Mouse (Mus musculus) stomach, embryonic 15.5 days (tissue): ENCODE data around the gene Gm42957. TPM values are rescaled to one million over a fixed set of nuclear protein-coding genes. Genes with fewer than 3 reads are reported as not detected.

ENCODE experiments used
- ATAC-seq: fragments of 200-750 bp; cut with Nextera tagmentation; 2 replicates; pipeline ENCODE4 v1.8.0; 2017; ENCODE audit warnings: low read depth, moderate number of reproducible peaks, moderate TSS enrichment; ENCODE audit not compliant: insufficient read depth, low FRiP score
- H3K27ac ChIP-seq: fragments of 300-500 bp; sonication (generic); 2 replicates; pipeline ENCODE4 v1.5.1; 2015; ENCODE audit warnings: mild to moderate bottlenecking, inconsistent platforms
- H3K27me3 ChIP-seq: fragments of 300-500 bp; sonication (generic); replicated peaks from 2 replicates; pipeline ENCODE4 v1.6.1; 2015; ENCODE audit warnings: inconsistent platforms
- H3K36me3 ChIP-seq: fragments of 300-500 bp; sonication (generic); 2 replicates; pipeline ENCODE4 v1.6.1; 2015; ENCODE audit warnings: inconsistent platforms
- H3K4me1 ChIP-seq: fragments of 300-500 bp; sonication (generic); 2 replicates; pipeline ENCODE4 v1.6.1; 2015; ENCODE audit warnings: inconsistent platforms
- H3K4me2 ChIP-seq: fragments of 300-500 bp; sonication (generic); 2 replicates; pipeline ENCODE4 v1.6.1; 2015; ENCODE audit warnings: mild to moderate bottlenecking, inconsistent platforms
- H3K4me3 ChIP-seq: fragments of 300-500 bp; sonication (generic); replicated peaks from 2 replicates; pipeline ENCODE4 v1.5.1; 2015; ENCODE audit warnings: inconsistent platforms
- H3K9ac ChIP-seq: fragments of 300-500 bp; sonication (generic); 2 replicates; pipeline ENCODE4 v1.6.1; 2015; ENCODE audit warnings: inconsistent platforms
- H3K9me3 ChIP-seq: fragments of 300-500 bp; sonication (generic); 2 replicates; pipeline ENCODE4 v1.6.1; 2016; ENCODE audit warnings: inconsistent platforms
- WGBS: fragments of 180-500 bp; shearing (Covaris S2); methylation state at CpG from one replicate; pipeline ENCODE4 v1.1.7; 2015; 5-methylcytosine and 5-hydroxymethylcytosine counted together
- polyA plus RNA-seq: library from polyadenylated mRNA; unstranded; fragments of >200 nt; fragmentation: Nextera tagmentation; extraction: Ambion mirVana; gene quantifications from 2 replicates; pipeline ENCODE4 v1.2.1, GENCODE M21; 2015

The Gm42957 gene
- polyA plus RNA-seq, 1 experiment from 2014 or later, result 0.06 TPM

GRCm38 (mm10) chr3:96629729-96630600, 5.3 kb upstream of the Gm42957 start, which contains the start of gene Rbm8a:
Rbm8a (plus strand) TSS chr3:96629933.
- peak; percentile 94 for ATAC-seq
- H3K36me3 ChIP-seq, result peaks cover 13% of the 10 kb centered on the region; the same call in 1 of the 2 replicates
- H3K4me2 ChIP-seq, result peak within 1 kb of the TSS; percentile 82
- no peaks in the 10 kb centered on the region for H3K9me3 ChIP-seq
- H3K27me3 ChIP-seq, result no peaks in the 10 kb centered on the region
- peak within 1 kb of the TSS; percentile 65 for H3K4me3 ChIP-seq
- peak within 1 kb of the TSS; percentile 81 for H3K27ac ChIP-seq
- peak within 1 kb of the TSS; percentile 69 for H3K9ac ChIP-seq
- under 1% methylated on average over 48 of the region's 48 CpGs for WGBS
- peaks cover 10% of the 10 kb centered on the region for H3K4me1 ChIP-seq

- Histone ChIP-seq H3K9me3 (no peaks in the 10 kb centered on the region), H3K27ac (no peak overlapping the region), H3K27me3 (no peaks in the 10 kb centered on the region), H3K4me2 (no peak overlapping the region), H3K9ac (no peak overlapping the region), H3K36me3 (peaks cover 9% of the 10 kb centered on the region; the same call in 1 of the 2 replicates), H3K4me3 (no peak overlapping the region), H3K4me1 (peaks cover 16% of the 10 kb centered on the region)
- no peak for ATAC-seq
These were observed 3.2 kb upstream of the Gm42957 start for GRCm38 (mm10) chr3:96632058-96632457.

GRCm38 (mm10) chr3:96634015-96634414, 1.3 kb upstream of the Gm42957 start:
- H3K9me3 ChIP-seq, result no peaks in the 10 kb centered on the region
- H3K4me1 ChIP-seq, result peaks cover 16% of the 10 kb centered on the region
- no peak overlapping the region for H3K4me2 ChIP-seq
- no peak overlapping the region for H3K9ac ChIP-seq
- no peak overlapping the region for H3K4me3 ChIP-seq
- no peak overlapping the region for H3K27ac ChIP-seq
- WGBS, result 73% methylated on average over 1 of the region's 1 CpGs
- ATAC-seq, result no peak
- peaks cover 24% of the 10 kb centered on the region; the same call in 1 of the 2 replicates for H3K36me3 ChIP-seq
- H3K27me3 ChIP-seq, result no peaks in the 10 kb centered on the region

- H3K4me3 ChIP-seq, result peak overlapping the region; percentile 79
- no peaks in the 10 kb centered on the region for H3K9me3 ChIP-seq
- peaks cover 31% of the 10 kb centered on the region; the same call in 1 of the 2 replicates for H3K36me3 ChIP-seq
- no peak; the same call in 1 of the 2 replicates for ATAC-seq
- peak overlapping the region; percentile 89 for H3K27ac ChIP-seq
- peak overlapping the region; percentile 85 for H3K9ac ChIP-seq
- H3K27me3 ChIP-seq, result no peaks in the 10 kb centered on the region
- H3K4me2 ChIP-seq, result peak overlapping the region; percentile 70
- H3K4me1 ChIP-seq, result peaks cover 12% of the 10 kb centered on the region
- 7% methylated on average over 15 of the region's 15 CpGs for WGBS
These were observed 632 bp downstream of the Gm42957 start for GRCm38 (mm10) chr3:96635906-96636305.

GRCm38 (mm10) chr3:96636448-96636847, 1.2 kb downstream of the Gm42957 start:
- H3K4me3 ChIP-seq, result peak overlapping the region; percentile 79

GRCm38 (mm10) chr3:96639219-96639618, 3.9 kb downstream of the Gm42957 start:
- H3K9ac ChIP-seq, result no peak overlapping the region
- H3K27ac ChIP-seq, result no peak overlapping the region
- WGBS, result 71% methylated on average over 1 of the region's 1 CpGs
- no peaks in the 10 kb centered on the region for H3K9me3 ChIP-seq
- H3K27me3 ChIP-seq, result no peaks in the 10 kb centered on the region
- H3K4me1 ChIP-seq, result peaks cover 9% of the 10 kb centered on the region
- no peak overlapping the region for H3K4me2 ChIP-seq
- peaks cover 23% of the 10 kb centered on the region; the same call in 1 of the 2 replicates for H3K36me3 ChIP-seq
- ATAC-seq, result no peak
- no peak overlapping the region for H3K4me3 ChIP-seq

More at GRCm38 (mm10) chr3:96636448-96636847, 1.2 kb downstream of the Gm42957 start:
- ATAC-seq, result no peak
- no peaks in the 10 kb centered on the region for H3K9me3 ChIP-seq
- 73% methylated on average over 11 of the region's 11 CpGs for WGBS
- peak overlapping the region; percentile 85; the same call in 1 of the 2 replicates for H3K9ac ChIP-seq
- no peaks in the 10 kb centered on the region for H3K27me3 ChIP-seq
- H3K36me3 ChIP-seq, result peaks cover 31% of the 10 kb centered on the region; the same call in 1 of the 2 replicates
- no peak overlapping the region for H3K27ac ChIP-seq
- peaks cover 12% of the 10 kb centered on the region for H3K4me1 ChIP-seq
- peak overlapping the region; percentile 70 for H3K4me2 ChIP-seq

GRCm38 (mm10) chr3:96645018-96645649, 9.9 kb downstream of the Gm42957 start, which contains the start of gene Itga10:
Itga10 (plus strand) TSS chr3:96645584.
- no peak within 1 kb of the TSS for H3K4me3 ChIP-seq
- H3K9me3 ChIP-seq, result no peaks in the 10 kb centered on the region
- H3K27me3 ChIP-seq, result no peaks in the 10 kb centered on the region
- H3K9ac ChIP-seq, result no peak within 1 kb of the TSS
- peaks cover under 1% of the 10 kb centered on the region; the same call in 1 of the 2 replicates for H3K36me3 ChIP-seq
- no peak within 1 kb of the TSS for H3K27ac ChIP-seq
- ATAC-seq, result 0 out of 2 replicates have a peak, but pooled peaks have one; percentile 18
- no peaks in the 10 kb centered on the region for H3K4me1 ChIP-seq
- H3K4me2 ChIP-seq, result no peak within 1 kb of the TSS
- 54% methylated on average over 7 of the region's 7 CpGs for WGBS

GRCm38 (mm10) chr3:96647365-96647764, 12.1 kb downstream of the Gm42957 start:
- no peaks in the 10 kb centered on the region for H3K27me3 ChIP-seq
- no peaks in the 10 kb centered on the region for H3K4me1 ChIP-seq
- no peak overlapping the region for H3K27ac ChIP-seq
- no peak overlapping the region for H3K4me3 ChIP-seq
- no peak overlapping the region for H3K9ac ChIP-seq
- ATAC-seq, result no peak
- no peaks in the 10 kb centered on the region; the same call in 1 of the 2 replicates for H3K36me3 ChIP-seq
- H3K9me3 ChIP-seq, result no peaks in the 10 kb centered on the region
- WGBS, result 81% methylated on average over 3 of the region's 3 CpGs
- no peak overlapping the region for H3K4me2 ChIP-seq

GRCm38 (mm10) chr3:96660901-96661300, 25.6 kb downstream of the Gm42957 start:
- Histone ChIP-seq H3K27ac (no peak overlapping the region), H3K4me3 (no peak overlapping the region), H3K27me3 (no peaks in the 10 kb centered on the region), H3K9me3 (no peaks in the 10 kb centered on the region), H3K4me1 (peaks cover 10% of the 10 kb centered on the region), H3K36me3 (no peaks in the 10 kb centered on the region), H3K9ac (no peak overlapping the region), H3K4me2 (no peak overlapping the region)
- no peak for ATAC-seq
- 87% methylated on average over 2 of the region's 2 CpGs for WGBS

- Histone ChIP-seq H3K9ac (no peak overlapping the region), H3K27ac (peak overlapping the region; percentile 68; the same call in 1 of the 2 replicates), H3K4me2 (peak overlapping the region; percentile 75), H3K4me1 (peaks cover 10% of the 10 kb centered on the region), H3K36me3 (no peaks in the 10 kb centered on the region), H3K9me3 (no peaks in the 10 kb centered on the region), H3K27me3 (no peaks in the 10 kb centered on the region), H3K4me3 (no peak overlapping the region)
- 51% methylated on average over 8 of the region's 8 CpGs for WGBS
- 0 out of 2 replicates have a peak, but pooled peaks have one; percentile 7 for ATAC-seq
These were observed 27.6 kb downstream of the Gm42957 start for GRCm38 (mm10) chr3:96662731-96663316.

- H3K27ac ChIP-seq, result peak overlapping the region; percentile 68
- peak; percentile 90 for ATAC-seq
- H3K27me3 ChIP-seq, result no peaks in the 10 kb centered on the region
- H3K4me1 ChIP-seq, result peaks cover 10% of the 10 kb centered on the region
- no peaks in the 10 kb centered on the region for H3K9me3 ChIP-seq
- peak overlapping the region; percentile 28 for H3K4me3 ChIP-seq
- peak overlapping the region; percentile 75 for H3K4me2 ChIP-seq
- no peak overlapping the region; the same call in 1 of the 2 replicates for H3K9ac ChIP-seq
- no peaks in the 10 kb centered on the region for H3K36me3 ChIP-seq
- 6% methylated on average over 17 of the region's 18 CpGs for WGBS
These were observed 28.4 kb downstream of the Gm42957 start for GRCm38 (mm10) chr3:96663432-96664239.
